Mouse (Mus musculus): ENCODE measurements at regions not wholly inside any gene's neighbourhood (a gene's known extent, or its start where the extent isn't known, plus 50 kb on each side); places are given as distances from the start of the nearest gene placed in this dataset.

- no peak for TF ChIP-seq CTCF (IDR thresholded peaks at IDR 0.05; ENCODE audit: extremely low read depth, insufficient read length, insufficient replicate concordance, low read depth, low read length)
- no peak for TF ChIP-seq POLR2A (IDR thresholded peaks at IDR 0.05; ENCODE audit: low read depth, low read length)
Observed at GRCm38 (mm10) chr2:50419648-50420047, 123.0 kb upstream of the Mmadhc start.

All from small intestine, adult 2 months (tissue).